Mouse (Mus musculus) heart, adult 18-20 months (tissue): ENCODE data around the gene Sord. TPM values are rescaled to one million over a fixed set of nuclear protein-coding genes. Genes with fewer than 3 reads are reported as not detected.
"Not testable (repeated sequence)": the region's sequence is repeated elsewhere in the genome, so short reads cannot be mapped to it uniquely, and the experiment has no call there.

ENCODE experiments used
- DNase-seq, 2 experiments: peaks; one replicate each; pipeline ENCODE4 v3.0.0; 2021 to 2022; ENCODE audit warnings: mixed read lengths in 1 of 2
- long read RNA-seq, 2 experiments: library from polyadenylated mRNA; stranded (forward); transcript quantifications; one replicate each; pipeline ENCODE4 v2.0.0; 2021
- total RNA-seq, 2 experiments: library from RNA; stranded (reverse); gene quantifications; 2 replicates each; pipeline ENCODE4 v1.2.3; 2021

Sord gene
- 100 to 1,000 TPM; 206 to 214 TPM for total RNA-seq
- long read RNA-seq, experiment 1, transcript Sord-201 (9 exons, 2,352 nt): major isoform, 129 of 146 reads
- long read RNA-seq, experiment 1, partial matches to known transcripts: 16 of 146 reads
- long read RNA-seq, experiment 1, other reads (novel, unspliced or antisense): 1 of 146 reads
- long read RNA-seq, experiment 2, transcript Sord-201 (9 exons, 2,352 nt): major isoform, 71 of 81 reads
- long read RNA-seq, experiment 2, partial matches to known transcripts: 2 of 81 reads
- long read RNA-seq, experiment 2, other reads (novel, unspliced or antisense): 8 of 81 reads

DNA sequence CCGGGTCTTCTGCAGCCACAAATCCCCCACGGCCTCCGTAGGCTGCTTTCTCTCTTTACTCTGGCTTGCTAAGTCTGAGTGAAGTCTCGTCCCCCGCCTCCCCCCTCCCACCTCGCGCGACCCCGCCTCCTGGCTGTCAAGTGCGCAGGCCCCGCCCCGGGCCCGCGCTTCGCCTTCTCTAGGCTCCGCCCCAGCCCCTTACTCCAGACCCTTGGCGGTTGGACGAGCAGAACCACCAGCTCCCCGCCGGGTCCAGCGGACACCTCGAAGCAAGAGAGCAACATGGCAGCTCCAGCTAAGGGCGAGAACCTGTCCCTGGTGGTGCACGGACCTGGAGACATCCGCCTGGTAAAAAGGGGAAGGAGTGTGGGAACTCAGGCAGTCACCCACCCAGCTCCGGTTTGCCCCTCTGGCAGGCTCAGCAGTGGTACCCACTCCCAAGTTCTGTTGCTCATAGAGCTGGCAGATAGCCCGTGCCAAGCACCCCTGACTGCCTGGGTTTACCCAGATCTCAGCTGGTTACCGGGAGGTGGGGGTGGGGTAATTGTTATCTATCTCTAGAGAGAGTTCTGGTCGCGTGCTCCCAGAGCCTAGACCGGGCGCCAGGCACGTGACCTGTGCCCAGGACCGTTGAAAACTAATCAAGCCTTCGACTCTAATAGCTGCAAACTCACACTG, at the start of gene Sord:
Sord (plus strand) TSS at position 139 of the 678 bp plus-strand sequence.
- DNase-seq: peak; percentile 78 to 86

DNA sequence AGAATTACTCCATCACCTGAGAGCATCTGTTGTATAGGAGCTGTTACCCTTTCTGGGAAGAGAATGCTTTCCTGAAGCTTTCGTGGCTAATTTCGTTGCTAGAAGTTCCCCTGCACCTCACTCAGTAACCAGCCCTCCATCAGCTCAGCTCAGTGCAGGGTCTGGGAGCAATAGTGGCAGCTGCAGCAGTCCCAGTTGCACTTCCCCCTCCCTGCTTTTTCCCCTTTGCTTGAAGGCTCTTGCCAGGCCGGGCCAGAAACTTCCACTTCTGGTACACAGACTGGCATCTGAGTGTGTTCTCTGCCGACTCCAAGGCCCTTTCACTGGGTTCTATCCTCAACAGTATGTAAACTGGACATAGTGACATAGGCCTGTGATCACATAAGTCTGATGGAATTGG, 49.5 kb upstream of the Sord start:
- DNase-seq: no peak

DNA sequence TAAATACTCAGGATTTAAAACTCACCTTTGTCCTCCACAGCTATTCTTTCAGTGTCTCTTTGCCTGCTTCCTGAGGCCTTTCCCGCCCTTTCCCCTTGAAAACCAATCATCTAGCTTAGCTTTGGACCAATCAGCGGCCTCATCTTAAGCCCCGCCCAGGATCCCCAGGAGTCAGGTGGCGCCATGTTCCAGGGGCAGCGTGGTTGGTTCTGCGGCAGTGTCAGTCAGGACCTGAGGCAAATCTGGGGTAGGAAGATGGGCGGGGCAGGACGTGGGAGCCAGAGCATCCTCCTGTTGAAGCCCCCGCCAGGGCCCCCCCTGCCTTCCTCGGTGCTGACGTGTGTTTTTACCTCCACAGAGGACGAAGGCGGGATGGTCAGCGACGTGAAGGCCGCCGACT, 48.4 kb upstream of the Sord start, which contains the start of the genes Patl2 and Terb2:
Patl2 (minus strand) TSS at position 84 of the 400 bp plus-strand sequence.
Terb2 (plus strand) TSS at position 167 of the 400 bp plus-strand sequence.
- no peak for DNase-seq

- no peak for DNase-seq
These were observed 47.8 kb upstream of the Sord start for GRCm38 (mm10) chr2:122186751-122187150.

- no peak for DNase-seq
These were observed 42.7 kb upstream of the Sord start for GRCm38 (mm10) chr2:122191849-122192248.

- peak; percentile 4 to 50 for DNase-seq
These were observed 40.0 kb upstream of the Sord start for GRCm38 (mm10) chr2:122194509-122194929.

- no peak for DNase-seq
These were observed 33.0 kb upstream of the Sord start for GRCm38 (mm10) chr2:122201501-122201900.

DNA sequence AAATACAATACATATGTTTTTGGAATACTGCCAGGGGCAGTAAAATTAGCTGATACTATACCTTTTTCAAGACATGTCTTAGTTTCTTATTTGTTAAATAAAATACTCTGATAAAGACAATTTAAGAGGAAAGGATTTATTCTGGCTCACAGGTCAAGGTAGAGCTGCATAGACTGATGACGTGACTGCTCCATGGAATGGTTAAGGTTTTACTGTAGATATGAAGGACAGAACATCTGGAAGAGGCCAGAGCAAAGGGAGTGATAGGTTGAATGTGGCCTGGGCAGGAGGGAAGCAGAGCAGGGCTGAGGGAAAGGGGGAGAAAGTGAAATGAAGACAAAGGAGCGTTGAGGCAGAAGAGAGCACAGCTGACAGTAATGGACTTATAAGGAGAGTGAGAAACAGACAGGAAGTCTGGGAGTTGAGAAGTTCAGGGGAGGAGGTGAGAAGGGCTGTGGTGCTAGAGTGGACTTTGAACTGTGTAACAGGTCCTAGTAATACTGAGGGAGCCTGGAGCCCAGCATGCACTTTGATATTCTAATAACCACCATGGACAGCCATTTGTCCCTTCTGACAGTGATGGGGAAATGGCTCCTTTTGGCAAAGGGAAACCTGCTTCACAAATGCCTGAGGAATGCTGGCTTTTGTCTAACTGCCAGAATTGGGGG, 28.0 kb upstream of the Sord start:
- no peak for DNase-seq

GRCm38 (mm10) chr2:122210534-122211228, 23.9 kb upstream of the Sord start:
- DNase-seq: no peak

- not testable (repeated sequence) for DNase-seq
These were observed 17.5 kb upstream of the Sord start for GRCm38 (mm10) chr2:122217075-122217474.

- DNase-seq: no peak
These were observed 16.3 kb upstream of the Sord start for GRCm38 (mm10) chr2:122218234-122218633.

DNA sequence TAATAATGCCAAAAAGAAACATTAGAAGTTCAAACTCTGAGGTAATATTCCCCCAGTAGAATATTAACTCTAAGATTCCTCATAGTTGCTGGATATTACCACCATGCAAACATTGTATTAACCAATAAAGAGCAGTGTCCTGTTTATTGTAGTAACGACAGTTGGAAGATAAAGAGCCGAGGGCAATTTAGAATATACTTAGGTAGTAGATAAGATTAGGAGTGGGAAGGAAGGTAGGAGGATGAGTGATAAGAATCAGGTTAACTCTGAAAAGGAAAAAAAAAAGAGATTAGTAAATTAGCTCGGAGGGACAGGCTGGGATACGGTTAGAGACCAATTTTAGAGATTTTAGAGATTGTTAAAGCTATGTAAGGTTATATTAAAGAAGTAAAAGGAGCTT, 13.2 kb upstream of the Sord start:
- DNase-seq: no peak

DNA sequence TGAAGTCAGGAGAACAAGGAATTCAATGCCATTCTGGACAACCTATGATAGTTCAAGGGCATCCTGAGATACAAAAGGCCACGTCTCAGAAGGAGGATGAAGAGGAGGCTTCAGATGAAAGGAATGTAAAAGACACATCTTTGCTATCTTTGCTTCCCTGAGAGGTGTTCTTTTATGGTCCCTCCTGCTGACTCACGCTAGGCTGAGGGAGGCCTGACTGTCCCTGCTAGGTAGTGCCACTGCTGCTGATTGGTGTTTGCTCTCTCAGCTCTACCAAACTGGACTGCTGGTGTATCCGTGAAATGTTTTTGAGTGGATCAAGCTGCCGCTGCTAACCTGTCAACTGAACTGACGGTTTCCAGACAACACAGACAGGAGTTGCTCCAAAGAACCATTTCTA, 12.8 kb upstream of the Sord start:
- DNase-seq: no peak

GRCm38 (mm10) chr2:122222272-122222671, 12.3 kb upstream of the Sord start:
- DNase-seq: no peak

DNA sequence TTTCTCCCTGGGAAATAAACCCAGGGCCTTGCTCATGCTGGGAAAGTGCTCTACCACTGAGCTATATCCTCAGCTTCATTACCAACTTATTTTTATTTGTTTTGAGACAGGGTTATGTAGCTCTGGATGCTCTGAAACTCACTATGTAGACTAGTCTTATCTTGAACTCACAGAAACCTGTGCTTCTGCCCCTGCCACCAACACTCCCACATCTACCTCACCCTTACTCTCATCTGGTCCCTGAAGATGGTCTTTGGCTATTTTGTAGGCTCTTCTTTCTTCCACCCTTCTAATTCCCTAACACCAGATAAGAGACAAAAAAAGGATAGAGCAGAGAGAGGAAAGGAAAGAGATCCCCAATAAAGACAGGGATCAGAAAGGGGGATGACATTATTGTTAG, 10.9 kb upstream of the Sord start:
- no peak for DNase-seq

- DNase-seq: no peak
These were observed 4.2 kb upstream of the Sord start for GRCm38 (mm10) chr2:122230395-122230794.

- no peak for DNase-seq
These were observed 2.9 kb upstream of the Sord start for GRCm38 (mm10) chr2:122231616-122232015.

- no peak for DNase-seq
These were observed 1.2 kb upstream of the Sord start for GRCm38 (mm10) chr2:122233341-122233740.

GRCm38 (mm10) chr2:122233759-122234557, 591 bp upstream of the Sord start:
- DNase-seq: peak; percentile 29 to 63

GRCm38 (mm10) chr2:122235425-122235824, 876 bp downstream of the Sord start:
- DNase-seq: peak; percentile 20 to 40

DNA sequence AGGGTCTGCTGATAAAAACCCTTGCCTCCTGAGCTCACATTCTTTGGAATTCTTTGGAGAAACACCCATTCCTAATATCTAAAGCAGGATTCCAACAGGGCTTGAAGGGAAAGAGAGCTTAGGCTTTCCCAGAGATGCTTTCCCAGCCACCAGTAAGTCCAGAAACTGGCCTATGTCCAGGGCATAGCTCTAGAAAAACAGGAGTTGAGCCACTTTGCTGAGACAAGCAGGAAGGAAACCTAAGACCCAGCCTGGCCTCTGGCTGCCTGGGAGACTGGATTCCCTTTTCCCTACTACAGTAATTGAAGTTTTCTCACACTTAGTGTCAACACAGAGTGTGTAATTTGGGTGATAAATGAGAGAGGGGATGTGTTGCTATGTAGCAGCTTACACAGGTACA, 1.8 kb downstream of the Sord start:
- peak; percentile 15 to 18 for DNase-seq
